Mouse (Mus musculus) retina, postnatal 1 day (tissue): ENCODE measurements at regions not wholly inside any gene's neighbourhood (a gene's known extent, or its start where the extent isn't known, plus 50 kb on each side); places are given as distances from the start of the nearest gene placed in this dataset.
A peak's percentile ranks its signal among the peaks of the same experiment; 100 is the strongest.
"Not testable (repeated sequence)": the region's sequence is repeated elsewhere in the genome, so short reads cannot be mapped to it uniquely, and the experiment has no call there.

ENCODE experiments used
- DNase-seq: peaks from one replicate; pipeline ENCODE4 v3.0.0-alpha.2; 2012

- peak; percentile 21 for DNase-seq
Observed at GRCm38 (mm10) chr8:34280433-34280832, 168.9 kb upstream of the Gm10131 start.

- no peak for DNase-seq
Observed at GRCm38 (mm10) chr8:34275977-34276660, 164.6 kb upstream of the Gm10131 start.

GRCm38 (mm10) chr8:34274796-34275195 lies 163.3 kb upstream of the Gm10131 start:
- DNase-seq = not testable (repeated sequence)

GRCm38 (mm10) chr8:34274171-34274570 lies 162.6 kb upstream of the Gm10131 start:
- no peak for DNase-seq

- DNase-seq = no peak
Observed at GRCm38 (mm10) chr8:34269848-34270247, 158.3 kb upstream of the Gm10131 start.

- no peak for DNase-seq
Observed at GRCm38 (mm10) chr8:34268806-34269520, 157.4 kb upstream of the Gm10131 start.

- no peak for DNase-seq
Observed at GRCm38 (mm10) chr8:34254978-34255377, 143.4 kb upstream of the Gm10131 start.

- no peak for DNase-seq
Observed at GRCm38 (mm10) chr8:34251934-34252333, 140.4 kb upstream of the Gm10131 start.

- no peak for DNase-seq
Observed at GRCm38 (mm10) chr8:34239346-34239900, 127.9 kb upstream of the Gm10131 start.

- DNase-seq = no peak
Observed at GRCm38 (mm10) chr8:34233705-34234104, 122.2 kb upstream of the Gm10131 start.

GRCm38 (mm10) chr8:34229477-34229876 lies 117.9 kb upstream of the Gm10131 start:
- DNase-seq = no peak

GRCm38 (mm10) chr8:34225011-34225890 lies 113.7 kb upstream of the Gm10131 start:
- DNase-seq = no peak

- DNase-seq = no peak
Observed at GRCm38 (mm10) chr8:34222187-34222586, 110.7 kb upstream of the Gm10131 start.
